Mouse (Mus musculus) large intestine, adult 2 months (tissue): ENCODE data around the gene Cd300c. TPM values are rescaled to one million over a fixed set of nuclear protein-coding genes. Genes with fewer than 3 reads are reported as not detected.
"Not testable (repeated sequence)": the region's sequence is repeated elsewhere in the genome, so short reads cannot be mapped to it uniquely, and the experiment has no call there.

Experiments used
- DNase-seq: peaks from one replicate; pipeline ENCODE4 v3.0.0-alpha.2; 2012; ENCODE audit warnings: low read depth, low spot score
- WGBS: fragments of 180-500 bp; shearing (Covaris S2); methylation state at CpG from one replicate; pipeline ENCODE4 v1.1.7; 2018; 5-methylcytosine and 5-hydroxymethylcytosine counted together
- polyA plus RNA-seq: library from polyadenylated mRNA; depleted of rRNA; stranded (reverse); fragments of >200 nt; gene quantifications from 2 replicates; pipeline ENCODE4 v1.2.3, GENCODE M21; 2012; rRNA removed

Cd300c gene
- 0.63 and 1.2 TPM in 2 replicates for polyA plus RNA-seq

DNA sequence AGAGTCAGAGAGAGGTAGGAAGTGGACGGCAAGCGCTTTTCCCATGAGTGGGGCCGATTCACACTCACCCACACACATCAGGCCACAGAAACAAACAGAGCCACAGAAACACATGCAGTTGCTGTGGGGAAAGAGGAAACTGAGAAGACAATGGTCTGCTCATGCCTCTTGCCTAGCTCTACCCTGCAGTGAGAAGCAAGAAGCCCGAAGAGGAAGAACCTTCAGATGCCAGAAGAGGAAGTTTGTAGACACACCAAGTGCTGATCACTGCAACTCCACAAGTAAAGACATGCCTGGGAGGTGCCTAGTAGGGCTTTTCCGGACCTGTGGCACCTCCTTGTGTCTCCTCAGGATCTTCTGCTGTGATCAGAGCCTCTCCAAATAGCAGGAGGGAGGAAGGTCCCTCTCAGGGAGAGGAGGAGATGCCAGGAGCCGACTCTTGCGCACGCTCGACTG lies at the start of gene Cd300c:
Gene Cd300c, minus strand, starts transcription at position 406 of the 456 bp plus-strand sequence.
- 68% methylated on average over 9 of the region's 9 CpGs for WGBS
- no peak for DNase-seq

DNA sequence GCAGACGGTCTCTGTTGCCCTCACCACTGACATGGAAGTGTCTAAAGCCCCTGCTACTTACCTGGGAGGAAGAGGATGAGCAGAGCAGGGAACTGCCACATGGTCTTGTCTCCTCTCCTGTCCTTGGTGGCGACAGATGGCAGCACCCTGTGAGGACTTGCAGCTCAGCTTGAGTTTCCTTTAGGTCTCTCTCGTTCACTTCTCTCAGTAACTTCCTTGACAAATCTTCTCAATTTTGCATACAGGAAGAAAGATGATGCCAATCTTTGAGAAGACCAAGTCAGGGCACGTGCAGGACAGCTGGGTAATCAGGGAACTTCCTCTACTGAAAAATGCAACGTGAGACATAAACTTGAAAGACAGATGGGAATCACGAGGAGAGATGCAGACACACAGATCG lies 47.1 kb upstream of the Cd300c start, which contains the start of gene Cd300ld2:
Gene Cd300ld2, minus strand, starts transcription at position 101 of the 400 bp plus-strand sequence.
- no CpG with 5 or more reads among the region's 7 CpGs for WGBS
- DNase-seq = not testable (repeated sequence)

DNA sequence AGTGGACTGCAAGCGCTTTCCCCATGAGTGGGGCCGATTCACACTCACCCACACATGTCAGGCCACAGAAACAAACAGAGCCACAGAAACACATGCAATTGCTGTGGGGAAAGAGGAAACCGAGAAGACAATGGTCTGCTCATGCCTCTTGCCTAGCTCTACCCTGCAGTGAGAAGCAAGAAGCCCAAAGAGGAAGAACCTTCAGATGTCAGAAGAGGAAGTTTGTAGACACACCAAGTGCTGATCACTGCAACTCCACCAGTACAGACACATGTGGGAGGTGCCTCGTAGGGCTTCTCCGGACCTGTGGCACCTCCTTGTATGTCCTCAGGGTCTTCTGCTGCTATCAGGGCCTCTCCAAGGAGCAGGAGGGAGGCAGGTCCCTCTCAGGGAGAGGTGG lies 35.1 kb upstream of the Cd300c start:
- 78% methylated on average over 5 of the region's 5 CpGs for WGBS
- no peak for DNase-seq

DNA sequence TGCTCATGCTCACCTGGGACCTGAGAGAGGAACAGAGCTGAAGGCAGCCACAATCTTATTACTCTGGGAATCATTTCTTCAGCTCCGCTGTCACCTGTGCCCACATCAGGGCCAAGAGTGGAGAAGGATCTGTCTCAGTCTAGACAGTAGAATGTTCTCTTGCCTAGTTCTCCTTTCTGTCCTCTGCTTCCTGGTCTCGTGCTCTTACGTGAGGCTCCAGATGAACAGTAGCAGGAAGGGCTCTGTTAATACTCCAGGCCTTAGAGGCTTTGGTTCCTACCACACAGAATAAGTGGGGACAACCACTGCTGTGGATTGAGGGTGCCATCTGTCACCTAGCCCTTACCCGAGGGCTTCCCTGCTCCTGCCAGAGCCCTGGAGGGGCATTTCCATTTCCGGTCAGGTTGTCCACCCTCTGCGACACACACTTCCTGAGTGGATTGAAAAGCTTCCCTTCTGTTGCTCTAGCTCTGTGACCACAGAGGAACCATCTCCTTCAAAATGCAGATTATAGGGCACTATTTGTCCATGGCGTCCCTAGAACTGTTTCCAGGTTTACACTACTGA lies 32.6 kb upstream of the Cd300c start, which contains the start of gene Cd300c2:
Gene Cd300c2, minus strand, starts transcription at position 407 of the 567 bp plus-strand sequence.
- DNase-seq = no peak
- WGBS = 73% methylated on average over 7 of the region's 7 CpGs

DNA sequence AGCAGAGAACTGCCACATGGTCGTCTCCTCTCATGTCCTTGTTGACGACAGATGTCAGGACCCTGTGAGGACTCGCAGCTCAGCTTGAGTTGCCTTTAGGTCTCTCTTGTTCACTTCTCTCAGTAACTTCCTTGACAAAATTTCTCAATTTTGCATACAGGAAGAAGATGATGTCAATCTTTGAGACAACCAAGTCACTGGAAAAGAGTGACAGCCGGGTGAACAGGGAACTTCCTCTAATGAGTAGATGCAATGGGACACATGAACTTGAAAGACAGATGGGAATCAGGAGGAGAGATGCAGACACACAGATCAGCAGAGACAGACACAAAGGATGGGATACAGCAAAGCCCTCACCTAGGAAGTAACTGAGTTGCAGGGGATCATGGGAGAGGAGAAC lies 20.8 kb upstream of the Cd300c start, which contains the start of gene Cd300ld:
Gene Cd300ld, minus strand, starts transcription at position 130 of the 400 bp plus-strand sequence.
- no peak for DNase-seq
- WGBS = 66% methylated on average over 4 of the region's 4 CpGs

DNA sequence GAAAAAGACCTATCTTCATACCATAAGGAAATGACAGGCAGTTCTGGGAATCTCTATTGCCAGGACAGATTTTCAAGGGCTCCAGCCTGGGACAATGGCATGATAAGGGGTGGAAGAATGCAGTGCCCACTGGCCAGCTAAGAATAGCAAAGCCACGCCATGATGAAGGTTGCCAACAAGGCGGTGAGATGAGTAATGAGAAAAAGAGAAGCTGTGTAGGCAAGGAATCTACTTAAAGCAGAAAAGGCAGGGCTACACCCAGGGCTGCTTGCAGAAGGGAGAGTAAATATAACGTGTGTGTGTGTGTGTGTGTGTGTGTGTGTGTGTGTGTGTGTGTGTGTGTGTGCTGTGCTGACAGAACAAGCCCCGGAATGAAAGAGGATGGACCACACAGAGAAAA lies 12.9 kb upstream of the Cd300c start:
- no peak for DNase-seq
- 68% methylated on average over 4 of the region's 4 CpGs for WGBS

DNA sequence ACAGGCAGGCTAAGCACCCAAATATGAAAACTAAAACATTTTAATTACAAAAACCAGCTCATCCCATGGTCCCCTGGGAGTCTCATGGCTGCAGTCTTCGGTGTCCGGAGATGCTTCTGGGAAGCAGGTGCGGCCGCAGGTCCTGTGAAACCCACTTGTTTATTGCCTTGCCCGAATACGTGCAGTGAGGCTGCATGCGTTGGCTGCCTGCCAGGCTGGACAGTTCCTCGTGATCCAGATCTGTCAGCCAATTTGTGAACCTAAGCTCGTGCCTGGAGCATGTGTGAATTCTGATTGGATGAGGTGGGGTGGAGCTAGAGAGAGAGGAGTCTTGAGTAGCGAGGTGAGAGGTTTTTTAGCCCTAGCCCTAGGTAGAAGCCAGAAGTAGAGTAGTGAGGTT lies 3.8 kb upstream of the Cd300c start:
- 65% methylated on average over 10 of the region's 10 CpGs for WGBS

DNA sequence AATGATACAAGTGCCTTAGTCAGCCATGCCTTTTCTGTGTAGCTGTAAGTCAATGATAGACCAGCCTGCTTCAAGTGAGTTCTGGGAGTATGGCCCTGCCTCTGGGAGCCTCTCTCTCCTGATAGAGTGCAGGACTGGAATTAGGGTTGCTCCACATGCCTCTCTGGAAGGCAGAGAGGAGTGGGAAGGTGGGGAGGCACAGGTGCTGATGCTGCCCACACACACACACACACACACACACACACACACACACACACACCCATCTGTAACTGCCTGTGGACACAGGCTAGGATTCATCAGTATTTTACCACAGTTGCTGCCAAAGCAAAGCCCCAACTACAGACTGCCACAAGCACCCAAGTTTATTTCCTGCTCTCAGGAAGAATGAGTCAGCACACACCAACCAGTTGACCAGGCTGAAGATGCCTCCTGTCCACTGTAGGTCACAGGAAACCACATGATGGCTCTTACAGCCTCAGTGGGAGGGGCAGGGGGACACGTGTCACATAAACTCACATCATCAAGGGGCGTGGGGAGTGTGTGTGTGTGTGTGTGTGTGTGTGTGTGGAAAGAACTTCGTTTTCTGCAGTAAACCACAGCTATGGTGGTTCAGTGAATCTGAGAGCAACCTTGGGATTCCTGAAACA lies 3.7 kb downstream of the Cd300c start:
- WGBS = 16% methylated on average over 3 of the region's 3 CpGs
- no peak for DNase-seq

More for the DNA sequence above, 3.8 kb upstream of the Cd300c start:
- DNase-seq = no peak

DNA sequence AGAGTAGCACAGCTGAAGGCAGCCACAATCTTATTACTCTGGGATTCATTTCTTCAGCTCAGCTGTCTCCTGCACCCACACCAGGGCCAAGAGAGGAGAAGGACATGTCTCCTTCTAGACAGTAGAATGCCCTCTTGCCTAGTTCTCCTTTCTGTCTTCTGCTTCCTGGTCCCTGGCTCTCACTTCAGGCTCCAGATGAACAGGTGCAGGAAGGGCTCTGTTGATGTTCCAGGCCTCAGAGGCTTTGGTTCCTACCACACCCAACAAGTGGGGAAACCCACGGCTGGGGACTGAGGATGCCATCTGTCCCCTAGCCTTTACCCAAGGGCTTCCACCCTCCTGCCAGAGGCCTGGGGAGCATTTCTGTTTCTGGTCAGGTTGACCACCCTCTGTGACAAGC lies 8.6 kb downstream of the Cd300c start:
- DNase-seq = no peak
- WGBS = 57% methylated on average over 1 of the region's 1 CpGs

DNA sequence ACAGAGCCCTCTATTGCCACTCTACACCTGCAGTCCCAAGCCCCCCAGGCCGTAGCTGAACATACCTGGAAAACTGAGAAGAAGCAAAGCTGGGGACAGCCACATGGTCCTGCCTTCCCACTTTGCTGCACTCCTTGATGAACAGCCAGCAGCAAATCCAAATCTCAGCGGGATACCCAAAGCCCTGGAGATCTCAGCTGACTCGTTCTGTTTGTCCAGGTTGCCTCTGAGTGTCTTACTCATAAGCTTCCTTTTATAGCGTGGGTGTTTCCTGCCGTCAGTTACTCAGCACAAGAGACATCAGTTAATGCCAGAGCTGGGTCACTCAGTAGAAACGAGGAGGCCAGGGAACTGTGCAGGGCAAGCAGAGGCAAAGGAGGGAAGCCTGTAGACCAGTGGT lies 34.8 kb downstream of the Cd300c start, which contains the start of gene Cd300lb:
Gene Cd300lb, minus strand, starts transcription at position 243 of the 400 bp plus-strand sequence.
- WGBS = 16% methylated on average over 6 of the region's 6 CpGs
- no peak for DNase-seq

DNA sequence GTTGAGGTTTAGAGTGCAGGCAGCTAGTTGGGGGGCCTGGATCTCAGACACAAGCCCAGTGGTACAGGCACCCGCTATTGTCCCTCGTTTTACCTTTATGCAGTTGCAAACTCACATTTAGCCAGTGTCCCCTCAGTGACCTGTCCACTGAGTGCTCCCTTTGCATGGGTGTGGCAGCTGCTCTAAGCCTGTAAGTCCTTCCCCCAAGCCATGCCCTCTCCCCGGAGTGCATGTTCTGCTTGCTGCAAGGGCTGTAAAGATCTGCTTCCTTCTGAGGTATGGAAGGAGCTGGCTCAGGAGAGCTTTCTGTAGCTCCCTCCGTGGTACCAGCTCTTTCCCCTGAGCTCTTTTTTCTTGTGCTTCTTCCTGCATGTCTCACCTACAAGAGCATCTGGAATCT lies 35.4 kb downstream of the Cd300c start:
- no peak for DNase-seq
- WGBS = 35% methylated on average over 4 of the region's 4 CpGs

DNA sequence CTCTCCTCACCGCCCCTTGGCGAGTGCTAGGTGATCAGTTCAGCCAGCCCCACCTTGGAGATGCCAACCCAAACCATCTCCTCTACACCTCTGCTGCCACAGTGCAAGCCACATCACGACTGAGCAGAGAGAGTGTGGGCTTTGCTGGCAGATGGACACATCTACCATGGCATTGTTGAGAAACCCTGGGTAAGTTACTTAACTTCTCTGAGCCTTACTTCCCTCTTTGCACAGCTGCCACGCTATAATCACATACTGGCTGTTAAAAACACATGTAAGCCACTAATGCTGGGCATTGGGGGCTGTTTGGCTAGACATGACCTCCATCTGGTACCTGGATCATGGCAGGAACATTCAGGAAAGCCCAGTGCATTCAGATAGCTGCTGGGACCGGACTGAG lies 37.9 kb downstream of the Cd300c start:
- DNase-seq = no peak
- WGBS = 74% methylated on average over 5 of the region's 5 CpGs

DNA sequence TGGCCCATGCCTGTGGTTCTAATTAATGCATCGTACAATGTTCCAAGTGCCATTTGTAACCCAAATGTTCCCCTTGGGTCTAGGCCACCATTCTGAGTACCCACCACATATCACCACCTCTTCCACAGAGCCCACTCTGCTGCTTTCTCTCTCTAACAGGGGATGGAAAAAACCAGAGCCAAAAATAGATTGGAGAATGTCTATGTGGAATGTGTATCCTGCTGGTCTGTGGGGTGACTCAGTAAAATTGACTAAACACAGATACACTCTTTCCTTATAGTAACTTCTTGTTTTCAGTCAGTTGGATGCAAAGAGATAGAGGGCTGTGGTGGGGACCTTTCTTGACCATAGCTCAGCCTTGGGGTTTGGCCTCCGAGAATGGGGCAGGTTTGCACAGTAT lies 39.4 kb downstream of the Cd300c start:
- WGBS = 84% methylated on average over 2 of the region's 2 CpGs
- DNase-seq = no peak

DNA sequence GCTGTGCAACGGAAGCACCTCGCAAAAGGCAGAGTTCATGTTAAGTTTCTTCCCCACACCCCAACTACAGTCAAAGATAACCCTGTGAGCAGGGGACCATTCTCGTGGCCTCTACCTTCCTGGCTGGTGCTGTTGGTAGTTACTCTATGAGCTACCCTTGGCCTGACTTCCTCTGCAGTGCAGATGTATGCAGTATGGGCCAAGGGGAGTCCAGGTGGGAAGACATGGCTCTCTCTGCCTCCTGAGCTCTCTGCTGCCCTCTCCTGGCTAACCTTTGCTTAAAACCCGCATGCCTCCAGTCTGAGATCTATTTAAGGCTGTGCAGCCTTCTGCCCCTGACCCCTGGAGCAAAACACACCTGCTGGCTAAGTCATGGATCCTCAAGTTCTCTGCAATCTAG lies 45.0 kb downstream of the Cd300c start:
- no peak for DNase-seq
- 73% methylated on average over 4 of the region's 4 CpGs for WGBS

DNA sequence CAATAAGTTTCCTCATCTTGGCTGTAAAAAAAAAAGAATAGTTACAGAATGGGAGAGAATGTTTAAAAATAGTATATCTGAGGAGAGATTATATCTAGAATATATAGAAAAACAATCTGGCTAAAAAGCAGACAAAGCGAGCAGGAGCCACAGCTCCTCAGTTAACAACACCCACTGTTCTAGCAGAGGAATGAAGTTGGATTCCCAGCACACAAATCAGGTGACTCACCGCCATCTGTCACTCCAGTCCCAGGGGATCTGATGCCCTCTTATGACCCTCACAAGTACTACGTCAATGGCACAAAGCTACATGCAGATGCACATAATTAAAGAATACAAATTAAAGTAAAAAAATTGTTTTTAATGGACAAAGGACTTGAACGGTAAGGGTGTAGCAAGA lies 46.5 kb downstream of the Cd300c start:
- DNase-seq = no peak
- 77% methylated on average over 4 of the region's 4 CpGs for WGBS

DNA sequence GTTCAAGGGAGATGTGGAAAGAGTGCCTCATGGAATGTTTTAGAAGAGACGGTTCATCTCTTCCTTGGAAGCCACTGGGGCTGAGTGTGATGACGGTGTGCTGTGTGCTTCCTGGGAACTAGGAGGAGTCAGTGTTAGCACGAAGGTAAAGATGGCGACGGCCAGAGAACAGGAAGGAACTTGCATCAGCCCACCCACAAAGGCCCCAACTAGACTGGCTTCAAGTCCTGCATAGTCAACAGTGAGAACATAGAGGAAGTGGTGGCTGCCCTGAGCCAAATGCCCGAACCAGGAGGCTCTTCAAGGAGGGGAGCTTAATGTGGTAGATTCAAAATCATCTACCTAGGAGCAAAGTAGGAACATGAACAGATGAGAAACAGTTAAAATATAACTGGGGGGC lies 51.8 kb downstream of the Cd300c start:
- WGBS = 67% methylated on average over 6 of the region's 6 CpGs
- DNase-seq = no peak

DNA sequence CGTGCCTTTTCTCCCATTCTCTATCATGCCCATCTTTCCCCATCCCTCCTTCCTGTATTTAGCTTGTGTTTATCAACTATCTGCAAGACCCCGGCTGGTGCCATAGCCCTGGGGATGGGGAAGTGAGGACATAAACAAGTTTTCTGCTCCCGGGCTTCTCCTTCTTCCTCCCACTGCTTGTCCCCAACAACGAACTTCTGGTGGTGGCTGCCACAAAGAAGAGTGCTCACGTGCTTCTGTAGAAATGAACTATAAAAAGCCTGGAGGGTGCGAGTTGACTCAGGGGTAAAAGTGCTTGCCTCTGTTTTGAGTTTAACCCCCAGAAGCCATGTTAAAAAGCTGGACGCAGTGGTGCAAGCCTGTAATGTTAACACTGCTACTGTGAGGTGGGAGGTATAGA lies 54.0 kb downstream of the Cd300c start:
- 22% methylated on average over 7 of the region's 7 CpGs for WGBS
- DNase-seq = no peak

DNA sequence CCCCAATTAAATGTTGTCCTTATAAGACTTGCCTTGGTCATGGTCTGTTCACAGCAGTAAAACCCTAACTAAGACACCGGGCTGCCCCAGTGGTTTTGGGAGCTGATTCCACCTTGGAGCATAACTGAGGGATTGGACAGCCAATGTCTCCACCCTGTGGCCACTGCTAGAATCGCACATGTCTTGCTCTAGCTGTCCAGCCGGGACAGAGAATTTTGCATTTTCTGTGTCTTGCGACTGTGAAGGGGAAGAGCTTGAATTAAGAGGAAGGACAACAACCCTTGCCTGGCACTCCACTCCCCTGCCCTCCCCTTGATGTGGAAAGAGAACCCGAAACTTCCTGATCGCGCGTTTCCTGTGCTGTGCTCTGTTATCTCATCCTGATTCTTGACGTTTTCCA lies 56.1 kb downstream of the Cd300c start:
- DNase-seq = peak; percentile 24
- 10% methylated on average over 9 of the region's 9 CpGs for WGBS

DNA sequence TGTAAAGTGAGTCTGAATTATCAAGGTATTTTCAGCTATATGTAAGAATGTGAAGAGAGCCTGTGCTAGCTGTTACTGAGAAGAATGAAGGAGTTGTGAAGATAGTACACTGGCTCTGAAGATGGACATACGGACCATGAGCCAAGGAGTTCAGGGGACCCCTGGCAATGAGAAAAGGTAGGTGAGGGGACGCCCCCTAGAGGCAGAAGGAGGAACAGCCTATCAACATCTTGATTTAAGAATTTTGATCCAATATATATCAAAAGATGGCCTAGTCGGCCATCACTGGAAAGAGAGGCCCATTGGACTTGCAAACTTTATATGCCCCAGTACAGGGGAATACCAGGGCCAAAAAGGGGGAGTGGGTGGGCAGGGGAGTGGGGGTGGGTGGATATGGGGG lies 59.4 kb downstream of the Cd300c start:
- not testable (repeated sequence) for DNase-seq
- WGBS = 35% methylated on average over 3 of the region's 3 CpGs

DNA sequence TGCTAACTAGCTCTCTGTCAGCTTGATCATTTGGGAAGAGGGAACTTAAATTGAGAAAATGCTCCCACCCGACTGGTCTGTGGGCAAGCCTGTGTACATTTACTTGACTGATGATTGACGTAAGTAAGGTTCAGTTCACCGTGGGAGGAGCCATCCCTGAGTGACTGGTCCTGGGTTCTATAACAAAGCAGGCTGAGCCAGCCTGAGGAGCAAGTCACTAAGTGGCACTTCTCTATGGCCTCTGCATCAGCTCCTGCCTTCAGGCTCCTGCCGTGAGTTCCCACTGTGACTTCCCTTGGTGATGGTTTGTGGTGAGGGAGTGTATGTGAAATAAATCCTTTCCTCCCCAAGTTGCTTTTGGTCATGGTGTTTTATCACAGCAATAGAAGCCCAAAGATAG lies 60.9 kb downstream of the Cd300c start:
- no peak for DNase-seq
- WGBS = 50% methylated on average over 4 of the region's 4 CpGs

DNA sequence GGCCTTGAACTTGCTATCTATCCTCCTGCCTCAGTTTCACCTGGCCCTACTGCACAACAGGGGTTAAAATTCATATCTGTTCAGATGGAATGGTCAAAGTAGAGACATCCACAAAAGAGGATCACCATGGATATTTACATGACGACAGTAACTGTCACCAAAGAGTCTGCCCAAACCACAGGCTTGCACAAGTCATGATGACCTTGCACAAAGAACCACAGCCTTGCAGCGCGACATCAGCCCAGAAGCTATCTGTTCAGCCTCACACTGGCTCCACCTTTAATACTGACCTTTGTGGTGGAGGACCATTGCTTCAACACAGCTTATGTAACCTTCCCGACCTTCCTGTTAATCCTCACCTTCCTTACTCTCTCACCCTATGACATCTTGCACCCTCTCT lies 61.4 kb downstream of the Cd300c start:
- no peak for DNase-seq
- 71% methylated on average over 4 of the region's 4 CpGs for WGBS
